Mouse (Mus musculus) hematopoietic stem cell, adult 5-6 weeks (primary cell): ENCODE measurements around the gene Fam169b. TPM values are rescaled to one million over a fixed set of nuclear protein-coding genes. Genes with fewer than 3 reads are reported as not detected.

Experiments used
- total RNA-seq: library from RNA; stranded (forward); fragments of 172-1452, 232-1000 nt; gene quantifications from 2 replicates; pipeline ENCODE4 v1.2.3, GENCODE M21; 2017

The Fam169b gene
- total RNA-seq, 1 experiment from 2014 or later = 1.8 TPM

Other genes with a start within 250 kb of the Fam169b start
- not detected in 2 replicates for gene Pgpep1l, start 9.6 kb upstream of the Fam169b start, total RNA-seq